Mouse (Mus musculus) neural tube, embryonic 14.5 days (tissue): ENCODE data around the gene Hbb-bh1. TPM values are rescaled to one million over a fixed set of nuclear protein-coding genes. Genes with fewer than 3 reads are reported as not detected.
"Not testable (repeated sequence)": the region's sequence is repeated elsewhere in the genome, so short reads cannot be mapped to it uniquely, and the experiment has no call there.

Experiments used
- ATAC-seq: fragments of 200-750 bp; cut with Nextera tagmentation; 2 replicates; pipeline ENCODE4 v1.8.0; 2017; ENCODE audit warnings: low read depth, mild to moderate bottlenecking, moderate TSS enrichment, moderate library complexity
- H3K27ac ChIP-seq: fragments of 300-500 bp; sonication (generic); 2 replicates; pipeline ENCODE4 v1.5.1; 2014; ENCODE audit warnings: low read depth, mild to moderate bottlenecking, control low read depth, low read length, moderate library complexity, mixed read lengths
- H3K27me3 ChIP-seq: fragments of 300-500 bp; sonication (generic); 2 replicates; pipeline ENCODE4 v1.6.1; 2014; ENCODE audit warnings: low read length; ENCODE audit not compliant: control insufficient read depth, insufficient read depth
- H3K36me3 ChIP-seq: fragments of 300-500 bp; sonication (generic); 2 replicates; pipeline ENCODE4 v1.6.1; 2014; ENCODE audit warnings: low read length, mixed read lengths; ENCODE audit not compliant: control insufficient read depth, insufficient read depth
- H3K4me1 ChIP-seq: fragments of 300-500 bp; sonication (generic); 2 replicates; pipeline ENCODE4 v1.6.1; 2014; ENCODE audit warnings: low read length; ENCODE audit not compliant: control insufficient read depth, insufficient read depth
- H3K4me2 ChIP-seq: fragments of 300-500 bp; sonication (generic); 2 replicates; pipeline ENCODE4 v1.6.1; 2014; ENCODE audit warnings: mild to moderate bottlenecking, low read depth, low read length, control low read depth
- H3K4me3 ChIP-seq: fragments of 300-500 bp; sonication (generic); 2 replicates; pipeline ENCODE4 v1.5.1; 2014; ENCODE audit warnings: low read depth, low read length, control low read depth, mixed read lengths
- H3K9ac ChIP-seq: fragments of 300-500 bp; sonication (generic); replicated peaks from 2 replicates; pipeline ENCODE4 v1.6.1; 2014; ENCODE audit warnings: low read depth, mild to moderate bottlenecking, control low read depth, low read length, mixed read lengths
- H3K9me3 ChIP-seq: fragments of 300-500 bp; sonication (generic); 2 replicates; pipeline ENCODE4 v1.6.1; 2016; ENCODE audit warnings: low read length; ENCODE audit not compliant: control insufficient read depth
- WGBS: fragments of 180-500 bp; shearing (Covaris S2); extraction: QIAGEN DNeasy Blood & Tissue Kit; methylation state at CpG from one replicate; pipeline ENCODE4 v1.1.7; 2014; 5-methylcytosine and 5-hydroxymethylcytosine counted together
- polyA plus RNA-seq: library from polyadenylated mRNA; unstranded; fragments of >200 nt; fragmentation: Nextera tagmentation; extraction: Ambion mirVana; gene quantifications from 2 replicates; pipeline ENCODE4 v1.2.1, GENCODE M21; 2014

Gene Hbb-bh1
- polyA plus RNA-seq, 1 experiment from 2014 or later: 1.5 TPM

DNA sequence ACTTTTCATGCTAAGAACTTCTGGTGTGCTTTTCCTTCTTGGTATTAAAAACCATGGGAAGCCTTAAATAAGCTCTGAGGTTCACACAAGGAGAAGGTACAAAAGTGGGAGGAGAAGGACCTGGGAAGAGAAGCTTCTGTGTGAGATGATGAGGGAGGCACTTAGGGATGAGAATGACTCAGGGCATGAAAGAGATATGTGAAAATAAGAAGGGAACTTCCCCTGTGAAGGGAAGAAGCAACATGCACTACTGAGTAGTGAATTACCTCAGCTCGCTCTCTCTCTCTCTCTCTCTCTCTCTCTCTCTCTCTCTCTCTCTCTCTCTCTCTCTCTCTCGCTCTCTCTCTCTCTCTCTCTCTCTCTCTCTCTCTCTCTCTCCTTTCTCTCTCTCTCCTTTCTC lies 27.9 kb downstream of the Hbb-bh1 start:
- H3K36me3 ChIP-seq, H3K4me3 ChIP-seq, H3K9ac ChIP-seq, H3K4me2 ChIP-seq, ATAC-seq, H3K27me3 ChIP-seq, H3K4me1 ChIP-seq, H3K27ac ChIP-seq, H3K9me3 ChIP-seq: not testable (repeated sequence)
- 92% methylated on average over 1 of the region's 2 CpGs for WGBS

DNA sequence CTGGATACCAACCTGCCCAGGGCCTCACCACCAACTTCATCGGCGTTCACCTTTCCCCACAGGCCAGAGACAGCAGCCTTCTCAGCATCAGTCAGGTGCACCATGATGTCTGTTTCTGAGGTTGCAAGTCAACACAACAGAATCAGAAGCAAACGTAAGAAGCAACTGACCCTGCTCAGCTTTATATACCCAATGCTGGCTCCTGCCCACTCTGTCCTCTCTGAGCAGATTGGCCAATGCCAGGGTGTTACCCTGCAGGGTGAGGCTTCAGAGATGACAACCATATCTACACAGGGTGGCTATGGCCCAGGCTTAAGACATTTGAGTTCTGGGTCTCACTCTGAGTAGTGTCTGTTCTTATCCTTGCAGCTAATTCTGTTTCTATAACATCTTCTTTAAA lies 29.2 kb downstream of the Hbb-bh1 start, which contains the start of gene Hbb-bt:
Gene Hbb-bt, minus strand, starts transcription at position 231 of the 400 bp plus-strand sequence.
- WGBS: 88% methylated on average over 3 of the region's 3 CpGs

DNA sequence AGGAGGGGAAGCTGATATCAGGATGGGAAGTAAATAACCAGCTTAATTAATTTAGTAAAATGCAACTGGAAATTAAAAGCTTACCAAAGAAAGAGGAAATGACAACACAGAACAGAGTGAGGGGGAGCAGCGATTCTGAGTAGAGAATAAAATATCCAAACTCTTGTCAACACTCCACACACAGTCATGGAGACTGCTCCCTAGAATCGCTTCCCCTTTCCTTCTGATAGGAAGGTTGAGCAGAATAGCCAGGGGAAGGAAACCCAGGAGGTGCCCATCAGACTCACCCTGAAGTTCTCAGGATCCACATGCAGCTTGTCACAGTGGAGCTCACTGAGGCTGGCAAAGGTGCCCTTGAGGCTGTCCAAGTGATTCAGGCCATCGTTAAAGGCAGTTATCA lies 29.8 kb downstream of the Hbb-bh1 start:
- not testable (repeated sequence) for H3K4me2 ChIP-seq, H3K9me3 ChIP-seq, H3K36me3 ChIP-seq, H3K4me3 ChIP-seq, H3K9ac ChIP-seq, H3K4me1 ChIP-seq, H3K27ac ChIP-seq, ATAC-seq, H3K27me3 ChIP-seq
- WGBS: no CpG with 5 or more reads among the region's 3 CpGs

More for the DNA sequence above, 29.2 kb downstream of the Hbb-bh1 start, which contains the start of gene Hbb-bt:
- no peak within 1 kb of the TSS for H3K4me3 ChIP-seq
- no peaks in the 10 kb centered on the region for H3K9me3 ChIP-seq
- no peaks in the 10 kb centered on the region for H3K27me3 ChIP-seq
- H3K4me2 ChIP-seq: no peak within 1 kb of the TSS
- no peak within 1 kb of the TSS for H3K9ac ChIP-seq
- H3K36me3 ChIP-seq: no peaks in the 10 kb centered on the region
- ATAC-seq: no peak
- no peaks in the 10 kb centered on the region for H3K4me1 ChIP-seq
- H3K27ac ChIP-seq: no peak within 1 kb of the TSS

DNA sequence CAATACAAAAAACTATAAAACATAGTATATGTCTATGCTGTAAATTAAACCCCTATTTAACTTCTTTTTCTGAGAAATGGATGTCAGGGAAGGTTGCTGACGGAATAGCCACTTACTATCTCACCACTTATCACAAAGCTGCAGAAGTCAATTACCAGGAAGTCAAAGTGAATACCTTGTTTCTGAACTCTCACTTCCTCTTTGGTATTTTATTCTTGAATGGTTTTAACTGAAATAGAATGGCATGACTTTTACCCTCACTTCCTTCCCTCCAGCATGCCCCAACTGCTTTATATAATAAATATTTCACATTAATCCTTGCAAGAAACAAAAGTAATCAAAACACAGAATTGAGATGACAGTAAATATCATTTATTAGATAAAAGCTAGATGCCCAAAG lies 30.8 kb downstream of the Hbb-bh1 start:
- H3K9ac ChIP-seq: no peak overlapping the region

DNA sequence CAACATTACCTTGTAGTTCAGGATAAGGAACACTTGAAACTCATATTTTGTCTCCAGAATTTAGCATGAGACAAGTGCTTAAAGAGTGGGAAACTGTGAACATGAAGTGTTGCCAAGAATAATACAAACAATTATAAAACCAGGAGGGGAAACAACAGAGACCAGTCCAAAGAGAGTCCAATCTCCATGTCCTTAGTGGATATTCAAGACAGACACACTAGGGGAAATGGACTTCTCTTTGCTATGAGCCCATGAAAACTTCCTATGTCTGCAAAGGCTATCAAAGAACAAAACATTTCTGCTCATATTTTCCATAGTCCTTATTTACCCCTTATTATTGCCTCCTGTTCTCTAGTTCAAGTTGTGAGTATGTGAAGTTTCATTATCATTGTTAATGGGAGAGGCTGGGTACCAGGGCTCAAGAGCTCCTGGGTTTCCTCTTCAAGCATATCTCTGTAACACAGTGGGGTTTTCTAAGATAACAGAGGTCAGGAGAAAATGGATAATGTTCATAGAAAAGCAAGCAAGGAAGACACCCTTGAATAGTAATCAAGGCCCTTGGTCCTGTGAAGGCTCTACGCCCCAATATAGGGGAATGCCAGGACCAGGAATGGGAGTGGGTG lies 31.6 kb downstream of the Hbb-bh1 start:
- no peaks in the 10 kb centered on the region for H3K4me1 ChIP-seq
- H3K4me2 ChIP-seq: no peak overlapping the region
- no peak overlapping the region for H3K27ac ChIP-seq
- no peak overlapping the region for H3K9ac ChIP-seq
- WGBS: 100% methylated on average over 1 of the region's 1 CpGs
- no peaks in the 10 kb centered on the region for H3K27me3 ChIP-seq
- no peaks in the 10 kb centered on the region for H3K9me3 ChIP-seq
- H3K36me3 ChIP-seq: no peaks in the 10 kb centered on the region
- H3K4me3 ChIP-seq: no peak overlapping the region
- no peak for ATAC-seq

More for the DNA sequence above, 30.8 kb downstream of the Hbb-bh1 start:
- no peak overlapping the region for H3K27ac ChIP-seq
- no peak overlapping the region for H3K4me2 ChIP-seq
- no peak overlapping the region for H3K4me3 ChIP-seq
- ATAC-seq: no peak
- no peaks in the 10 kb centered on the region for H3K36me3 ChIP-seq
- no peaks in the 10 kb centered on the region for H3K27me3 ChIP-seq
- no peaks in the 10 kb centered on the region for H3K9me3 ChIP-seq
- H3K4me1 ChIP-seq: no peaks in the 10 kb centered on the region
- WGBS: 68% methylated on average over 1 of the region's 1 CpGs

DNA sequence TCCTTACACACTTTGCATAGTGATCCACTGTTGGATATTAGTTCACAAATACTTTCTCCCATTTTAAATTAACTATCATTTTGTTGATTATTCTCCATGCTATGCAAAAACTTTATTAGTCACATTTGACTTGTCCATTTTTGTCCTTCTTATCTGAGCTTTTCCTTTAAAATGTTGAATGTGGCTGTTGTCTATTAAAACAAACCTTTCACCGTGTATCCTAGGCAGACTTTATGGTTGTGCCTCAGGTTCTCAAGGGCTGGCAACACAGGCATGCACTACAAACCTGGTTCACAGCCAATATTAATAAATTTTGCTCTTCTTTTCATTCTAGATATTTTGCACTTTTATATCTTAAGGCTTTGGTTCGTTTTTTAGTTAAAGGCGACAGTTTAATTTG lies 32.2 kb downstream of the Hbb-bh1 start:
- Histone ChIP-seq H3K36me3 (no peaks in the 10 kb centered on the region), H3K27me3 (no peaks in the 10 kb centered on the region), H3K27ac (no peak overlapping the region), H3K4me3 (no peak overlapping the region), H3K4me1 (no peaks in the 10 kb centered on the region), H3K4me2 (no peak overlapping the region), H3K9me3 (no peaks in the 10 kb centered on the region), H3K9ac (no peak overlapping the region)
- no peak for ATAC-seq
- WGBS: 80% methylated on average over 3 of the region's 3 CpGs

DNA sequence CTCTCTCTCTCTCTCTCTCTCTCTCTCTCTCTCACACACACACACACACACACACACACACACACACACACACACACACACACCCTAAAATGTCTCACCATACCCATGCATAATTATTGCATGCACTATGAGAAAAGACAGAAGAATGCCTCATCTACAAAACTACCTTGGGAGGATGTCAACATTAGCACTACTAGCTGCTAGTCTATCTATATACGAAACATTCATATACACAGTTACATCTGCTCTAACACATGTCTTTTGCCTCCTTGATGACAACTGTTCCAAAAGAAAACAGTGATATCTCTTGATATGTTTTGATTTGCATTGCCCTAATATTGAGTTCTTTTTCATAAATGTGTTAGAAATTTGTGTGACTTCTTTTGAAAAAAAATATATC lies 32.7 kb downstream of the Hbb-bh1 start:
- no peak overlapping the region for H3K4me2 ChIP-seq
- H3K36me3 ChIP-seq: no peaks in the 10 kb centered on the region
- H3K27ac ChIP-seq: no peak overlapping the region
- no peak for ATAC-seq
- H3K4me1 ChIP-seq: no peaks in the 10 kb centered on the region
- no peaks in the 10 kb centered on the region for H3K27me3 ChIP-seq
- no peaks in the 10 kb centered on the region for H3K9me3 ChIP-seq
- WGBS: 86% methylated on average over 1 of the region's 1 CpGs
- H3K9ac ChIP-seq: no peak overlapping the region
- no peak overlapping the region for H3K4me3 ChIP-seq

DNA sequence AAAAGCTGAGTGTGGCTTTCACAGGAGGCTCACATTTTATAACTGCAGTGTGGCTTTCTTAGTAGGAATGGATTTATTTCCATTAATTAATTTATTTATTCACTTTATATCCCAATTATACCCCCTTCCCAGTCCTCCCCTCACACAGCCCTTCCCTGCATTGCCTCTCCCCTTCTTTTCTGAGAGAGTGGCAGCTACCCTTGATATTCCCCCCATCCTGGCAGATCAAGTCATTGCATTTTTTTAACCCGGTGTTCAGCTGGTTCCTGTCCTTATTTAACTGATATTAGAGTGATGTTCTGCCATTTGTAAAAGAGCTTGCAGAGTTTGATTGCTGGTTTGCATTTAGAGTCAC lies 33.2 kb downstream of the Hbb-bh1 start:
- no peak for ATAC-seq
- H3K36me3 ChIP-seq: no peaks in the 10 kb centered on the region

DNA sequence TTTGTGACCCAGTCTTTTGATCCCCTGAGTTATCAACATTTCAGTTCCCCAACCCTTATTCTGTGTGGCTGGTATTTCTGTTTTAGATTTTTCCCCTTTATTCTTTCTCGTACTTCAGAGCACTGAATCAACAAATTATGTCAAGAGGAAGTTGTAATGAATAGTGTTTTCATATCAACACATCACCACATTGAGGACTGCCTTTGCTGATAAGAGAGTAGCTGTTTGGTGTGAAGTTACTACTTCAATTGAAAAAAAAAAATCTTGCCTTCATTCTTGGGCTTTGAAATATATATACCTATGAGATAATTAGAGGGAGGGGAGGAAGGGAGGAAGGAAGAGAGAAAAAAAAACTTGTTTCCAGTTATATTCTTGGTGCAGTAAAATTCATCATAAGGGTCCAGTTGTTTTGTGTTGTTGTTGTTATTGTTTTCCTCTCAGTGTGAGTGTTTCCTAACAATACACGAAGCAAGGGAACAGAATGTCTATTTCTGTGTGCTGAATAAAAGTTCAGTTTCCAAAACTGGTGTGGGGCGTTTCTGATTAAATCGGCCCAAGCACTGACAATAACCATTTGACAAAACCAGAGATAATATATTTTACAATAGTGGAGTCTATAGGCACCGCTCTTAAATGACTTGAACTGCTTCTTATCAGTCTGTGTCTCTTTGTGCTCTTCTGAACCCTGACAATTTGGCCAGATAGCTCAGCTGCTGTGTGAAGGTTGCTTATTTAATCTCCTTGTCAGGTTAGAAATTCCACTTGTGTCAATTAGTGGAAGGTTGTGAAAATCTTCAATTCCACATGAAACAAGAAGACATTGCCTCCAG lies 33.8 kb downstream of the Hbb-bh1 start:
- 76% methylated on average over 5 of the region's 5 CpGs for WGBS
- Histone ChIP-seq H3K9ac (no peak overlapping the region), H3K9me3 (no peaks in the 10 kb centered on the region), H3K4me2 (no peak overlapping the region), H3K27ac (no peak overlapping the region), H3K36me3 (no peaks in the 10 kb centered on the region), H3K4me1 (no peaks in the 10 kb centered on the region), H3K27me3 (no peaks in the 10 kb centered on the region), H3K4me3 (no peak overlapping the region)
- no peak for ATAC-seq

More for the DNA sequence above, 33.2 kb downstream of the Hbb-bh1 start:
- WGBS: 90% methylated on average over 1 of the region's 1 CpGs
- H3K9ac ChIP-seq: no peak overlapping the region
- H3K4me3 ChIP-seq: no peak overlapping the region
- H3K4me1 ChIP-seq: no peaks in the 10 kb centered on the region
- H3K27ac ChIP-seq: no peak overlapping the region
- H3K9me3 ChIP-seq: no peaks in the 10 kb centered on the region
- H3K27me3 ChIP-seq: no peaks in the 10 kb centered on the region
- H3K4me2 ChIP-seq: no peak overlapping the region
